Mouse (Mus musculus) left cerebral cortex, postnatal 4 days (tissue): Measurements from ENCODE around the gene Gm6657. TPM values are rescaled to one million over a fixed set of nuclear protein-coding genes. Genes with fewer than 3 reads are reported as not detected.

Experiments
- DNase-seq: peaks from one replicate; pipeline ENCODE4 v3.0.0-alpha.2; 2022
- intact Hi-C: fragments of 180-260 bp; cut with DNase I; formaldehyde crosslinking; loops from one replicate; pipeline ENCODE4 v1.15.1; 2025
- total RNA-seq, 2 experiments: library from RNA; stranded (reverse); gene quantifications; 2 replicates each; pipeline ENCODE4 v1.2.3; 2021

Gm6657 gene
- not detected for total RNA-seq

- intact Hi-C loops = no loop called here
- no peak for DNase-seq
These were observed at the start of gene Gm6657 for GRCm38 (mm10) chr12:78193942-78194341. Gene Gm6657 (plus strand): TSS chr12:78194242.

GRCm38 (mm10) chr12:78153308-78154002 lies 40.6 kb upstream of the Gm6657 start:
- peak; percentile 6 for DNase-seq
- intact Hi-C loops = no loop called here

- intact Hi-C loops = no loop called here
These were observed 23.9 kb upstream of the Gm6657 start for GRCm38 (mm10) chr12:78170178-78170577.

GRCm38 (mm10) chr12:78173945-78174344 lies 20.1 kb upstream of the Gm6657 start:
- DNase-seq = no peak
- intact Hi-C loops = no loop called here

More at GRCm38 (mm10) chr12:78170178-78170577, 23.9 kb upstream of the Gm6657 start:
- no peak for DNase-seq

GRCm38 (mm10) chr12:78174671-78175070 lies 19.4 kb upstream of the Gm6657 start:
- intact Hi-C loops = no loop called here
- no peak for DNase-seq

- DNase-seq = no peak
- intact Hi-C loops = no loop called here
These were observed 12.6 kb upstream of the Gm6657 start for GRCm38 (mm10) chr12:78181452-78181851.

GRCm38 (mm10) chr12:78195368-78195767 lies 1.3 kb downstream of the Gm6657 start:
- DNase-seq = no peak

GRCm38 (mm10) chr12:78203646-78204045 lies 9.6 kb downstream of the Gm6657 start:
- DNase-seq = no peak
- intact Hi-C loops = no loop called here

More at GRCm38 (mm10) chr12:78195368-78195767, 1.3 kb downstream of the Gm6657 start:
- intact Hi-C loops = no loop called here

GRCm38 (mm10) chr12:78205915-78206570 lies 12.0 kb downstream of the Gm6657 start:
- intact Hi-C loops = no loop called here
- peak; percentile 48 for DNase-seq

GRCm38 (mm10) chr12:78206571-78206960 lies 12.5 kb downstream of the Gm6657 start:
- no peak for DNase-seq
- intact Hi-C loops = no loop called here

- no peak for DNase-seq
- intact Hi-C loops = no loop called here
These were observed 15.8 kb downstream of the Gm6657 start for GRCm38 (mm10) chr12:78209856-78210255.

GRCm38 (mm10) chr12:78215490-78215889 lies 21.4 kb downstream of the Gm6657 start:
- intact Hi-C loops = no loop called here
- no peak for DNase-seq

- intact Hi-C loops = no loop called here
- no peak for DNase-seq
These were observed 25.3 kb downstream of the Gm6657 start for GRCm38 (mm10) chr12:78219191-78219825.

GRCm38 (mm10) chr12:78225707-78226518 lies 31.9 kb downstream of the Gm6657 start, which contains the start of gene Gphn:
Gene Gphn (plus strand): TSS chr12:78226379.
- intact Hi-C loops = loop anchor here (10.0 kb wide), 2 partner anchors 131 to 639 kb away; partner anchors contain the start of genes Atp6v1d and Eif2s1
- DNase-seq = peak; percentile 90

- intact Hi-C loops = loop anchor here (10.0 kb wide), 2 partner anchors 132 to 638 kb away; partner anchors contain the start of genes Atp6v1d and Eif2s1
- DNase-seq = peak; percentile 92
These were observed 32.5 kb downstream of the Gm6657 start for GRCm38 (mm10) chr12:78226519-78226875.

GRCm38 (mm10) chr12:78227021-78227932 lies 33.2 kb downstream of the Gm6657 start:
- peak; percentile 57 for DNase-seq
- intact Hi-C loops = loop anchor here (10.0 kb wide), 2 partner anchors 132 to 638 kb away; partner anchors contain the start of genes Atp6v1d and Eif2s1

- intact Hi-C loops = loop anchor here (10.0 kb wide), 2 partner anchors 133 to 637 kb away; partner anchors contain the start of genes Atp6v1d and Eif2s1
These were observed 34.1 kb downstream of the Gm6657 start for GRCm38 (mm10) chr12:78228139-78228538.

GRCm38 (mm10) chr12:78232560-78232959 lies 38.5 kb downstream of the Gm6657 start:
- intact Hi-C loops = no loop called here
- DNase-seq = no peak

More at GRCm38 (mm10) chr12:78228139-78228538, 34.1 kb downstream of the Gm6657 start:
- no peak for DNase-seq

- intact Hi-C loops = no loop called here
- DNase-seq = no peak
These were observed 54.3 kb downstream of the Gm6657 start for GRCm38 (mm10) chr12:78248366-78248765.
